Mouse (Mus musculus) CD4-positive, CD25-positive, alpha-beta regulatory T cell, adult 2 months (primary cell): ENCODE data around the gene U2surp.

Experiments used
- DNase-seq: peaks from one replicate; pipeline ENCODE4 v3.0.0-alpha.2; 2012; ENCODE audit warnings: low read depth, low spot score

The U2surp gene

GRCm38 (mm10) chr9:95511472-95512330, at the start of gene U2surp:
U2surp (minus strand) TSS chr9:95511996.
- peak; percentile 98 for DNase-seq

- no peak for DNase-seq
Measured at GRCm38 (mm10) chr9:95559936-95560735, 48.3 kb upstream of the U2surp start.

GRCm38 (mm10) chr9:95559059-95559935, 47.5 kb upstream of the U2surp start, which contains the start of gene Paqr9:
Paqr9 (plus strand) TSS chr9:95559657.
- no peak for DNase-seq

- DNase-seq: no peak
Measured at GRCm38 (mm10) chr9:95558726-95559058, 46.9 kb upstream of the U2surp start.

- DNase-seq: no peak
Measured at GRCm38 (mm10) chr9:95557722-95558121, 45.9 kb upstream of the U2surp start.

GRCm38 (mm10) chr9:95556067-95556512, 44.3 kb upstream of the U2surp start:
- DNase-seq: no peak

- no peak for DNase-seq
Measured at GRCm38 (mm10) chr9:95555233-95555740, 43.5 kb upstream of the U2surp start.

GRCm38 (mm10) chr9:95554231-95555221, 42.7 kb upstream of the U2surp start:
- no peak for DNase-seq

GRCm38 (mm10) chr9:95552175-95552705, 40.4 kb upstream of the U2surp start:
- DNase-seq: no peak

- no peak for DNase-seq
Measured at GRCm38 (mm10) chr9:95550856-95551774, 39.3 kb upstream of the U2surp start.

GRCm38 (mm10) chr9:95549626-95550411, 38.0 kb upstream of the U2surp start:
- no peak for DNase-seq

GRCm38 (mm10) chr9:95546679-95547078, 34.9 kb upstream of the U2surp start:
- no peak for DNase-seq

GRCm38 (mm10) chr9:95544598-95544997, 32.8 kb upstream of the U2surp start:
- no peak for DNase-seq

- no peak for DNase-seq
Measured at GRCm38 (mm10) chr9:95542475-95542874, 30.7 kb upstream of the U2surp start.

GRCm38 (mm10) chr9:95541650-95542432, 30.0 kb upstream of the U2surp start:
- no peak for DNase-seq

GRCm38 (mm10) chr9:95541208-95541607, 29.4 kb upstream of the U2surp start:
- DNase-seq: no peak

- DNase-seq: peak; percentile 65
Measured at GRCm38 (mm10) chr9:95540487-95540886, 28.7 kb upstream of the U2surp start.
